Mouse (Mus musculus): ENCODE data around the gene Cox7a2l. TPM values are rescaled to one million over a fixed set of nuclear protein-coding genes. Genes with fewer than 3 reads are reported as not detected.
A peak's percentile ranks its signal among the peaks of the same experiment; 100 is the strongest.

Gene Cox7a2l
- total RNA-seq (2021): 100 to 1,000 TPM; 178 to 182 TPM
- long read RNA-seq, experiment 1, transcript Cox7a2l-201 (3 exons, 1,076 nt): major isoform, 73 of 83 reads
- long read RNA-seq, experiment 1, partial matches to known transcripts: 0 of 83 reads
- long read RNA-seq, experiment 1, other reads (novel, unspliced or antisense): 10 of 83 reads
- long read RNA-seq, experiment 2, transcript Cox7a2l-201 (3 exons, 1,076 nt): major isoform, 79 of 94 reads
- long read RNA-seq, experiment 2, partial matches to known transcripts: 0 of 94 reads
- long read RNA-seq, experiment 2, other reads (novel, unspliced or antisense): 14 of 94 reads

GRCm38 (mm10) chr17:83517280-83518015, at the start of gene Cox7a2l:
Gene Cox7a2l, minus strand, starts transcription at chr17:83517330.
- TF ChIP-seq CTCF (conservative IDR thresholded peaks at IDR 0.05): no peak
- DNase-seq (ENCODE audit: low spot score in 2 of 2): peak; percentile 38 to 76
- Histone ChIP-seq H3K27ac (peak within 1 kb of the TSS; percentile 86), H3K4me3 (no peak within 1 kb of the TSS)

- Histone ChIP-seq H3K27ac (no peak overlapping the region), H3K4me3 (no peak overlapping the region)
- TF ChIP-seq CTCF (conservative IDR thresholded peaks at IDR 0.05): no peak
- no peak for DNase-seq (ENCODE audit: low spot score in 2 of 2)
Observed at GRCm38 (mm10) chr17:83565506-83565905, 48.4 kb upstream of the Cox7a2l start.

GRCm38 (mm10) chr17:83564119-83564820, 47.1 kb upstream of the Cox7a2l start:
- Histone ChIP-seq H3K4me3 (peak overlapping the region; percentile 22; the same call in 1 of the 2 replicates), H3K27ac (peak overlapping the region; percentile 43; the same call in 1 of the 2 replicates)
- no peak for TF ChIP-seq CTCF (conservative IDR thresholded peaks at IDR 0.05)
- DNase-seq (ENCODE audit: low spot score in 2 of 2): no peak

- peak; percentile 81 for TF ChIP-seq CTCF (conservative IDR thresholded peaks at IDR 0.05)
- no peak for DNase-seq (ENCODE audit: low spot score in 2 of 2)
- no peak overlapping the region for H3K27ac ChIP-seq
- peak overlapping the region; percentile 22; the same call in 1 of the 2 replicates for H3K4me3 ChIP-seq
Observed at GRCm38 (mm10) chr17:83563703-83564111, 46.6 kb upstream of the Cox7a2l start.

GRCm38 (mm10) chr17:83562153-83563010, 45.3 kb upstream of the Cox7a2l start:
- Histone ChIP-seq H3K27ac (no peak overlapping the region), H3K4me3 (no peak overlapping the region)
- no peak for TF ChIP-seq CTCF (conservative IDR thresholded peaks at IDR 0.05)
- DNase-seq (ENCODE audit: low spot score in 2 of 2): no peak

- no peak for TF ChIP-seq CTCF (conservative IDR thresholded peaks at IDR 0.05)
- H3K4me3 ChIP-seq: no peak overlapping the region
- no peak for DNase-seq (ENCODE audit: low spot score in 2 of 2)
- no peak overlapping the region for H3K27ac ChIP-seq
Observed at GRCm38 (mm10) chr17:83559081-83559480, 42.0 kb upstream of the Cox7a2l start.

- Histone ChIP-seq H3K27ac (no peak overlapping the region), H3K4me3 (no peak overlapping the region)
- DNase-seq (ENCODE audit: low spot score in 2 of 2): no peak
- TF ChIP-seq CTCF (conservative IDR thresholded peaks at IDR 0.05): no peak
Observed at GRCm38 (mm10) chr17:83555836-83556235, 38.7 kb upstream of the Cox7a2l start.

- no peak for TF ChIP-seq CTCF (conservative IDR thresholded peaks at IDR 0.05)
- no peak overlapping the region for H3K27ac ChIP-seq
- no peak overlapping the region for H3K4me3 ChIP-seq
- DNase-seq (ENCODE audit: low spot score in 2 of 2): no peak
Observed at GRCm38 (mm10) chr17:83554997-83555396, 37.9 kb upstream of the Cox7a2l start.

- TF ChIP-seq CTCF (conservative IDR thresholded peaks at IDR 0.05): peak; percentile 65
- H3K4me3 ChIP-seq: peak overlapping the region; percentile 23; the same call in 1 of the 2 replicates
- peak overlapping the region; percentile 87 for H3K27ac ChIP-seq
- peak; percentile 62 to 74 for DNase-seq (ENCODE audit: low spot score in 2 of 2)
Observed at GRCm38 (mm10) chr17:83548501-83549233, 31.5 kb upstream of the Cox7a2l start.

- no peak overlapping the region; the same call in 1 of the 2 replicates for H3K4me3 ChIP-seq
- peak overlapping the region; percentile 87 for H3K27ac ChIP-seq
- no peak for TF ChIP-seq CTCF (conservative IDR thresholded peaks at IDR 0.05)
- no peak for DNase-seq (ENCODE audit: low spot score in 2 of 2)
Observed at GRCm38 (mm10) chr17:83547145-83547544, 30.0 kb upstream of the Cox7a2l start.
